Mouse (Mus musculus) urinary bladder, postnatal 14 days (tissue): ENCODE data around the gene Il17c.

Experiments
- DNase-seq: peaks from one replicate; pipeline ENCODE4 v3.0.0; 2021; ENCODE audit warnings: low spot score

The Il17c gene

DNA sequence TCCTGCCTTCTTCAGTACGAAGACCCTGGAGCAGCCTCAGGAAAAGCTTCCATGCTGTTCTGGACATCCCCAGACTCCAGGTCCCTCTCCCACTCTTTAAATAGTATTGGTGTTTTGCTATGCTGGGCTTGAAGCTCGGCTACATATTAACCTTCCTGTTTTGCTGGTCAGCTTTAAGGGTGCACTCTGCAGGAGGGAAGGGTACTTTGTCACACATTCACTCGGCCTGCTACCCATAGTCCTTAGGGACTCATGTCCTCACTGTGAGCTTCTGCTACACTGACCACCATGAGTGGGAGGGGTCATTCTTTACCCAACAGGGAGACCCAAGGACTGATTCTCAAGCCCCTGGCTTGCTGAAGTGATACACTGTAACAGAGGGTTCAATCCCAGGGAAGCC, 8.8 kb downstream of the Il17c start:
- DNase-seq: no peak

- DNase-seq: no peak
Measured at GRCm38 (mm10) chr8:122431694-122432442, 10.0 kb downstream of the Il17c start.

DNA sequence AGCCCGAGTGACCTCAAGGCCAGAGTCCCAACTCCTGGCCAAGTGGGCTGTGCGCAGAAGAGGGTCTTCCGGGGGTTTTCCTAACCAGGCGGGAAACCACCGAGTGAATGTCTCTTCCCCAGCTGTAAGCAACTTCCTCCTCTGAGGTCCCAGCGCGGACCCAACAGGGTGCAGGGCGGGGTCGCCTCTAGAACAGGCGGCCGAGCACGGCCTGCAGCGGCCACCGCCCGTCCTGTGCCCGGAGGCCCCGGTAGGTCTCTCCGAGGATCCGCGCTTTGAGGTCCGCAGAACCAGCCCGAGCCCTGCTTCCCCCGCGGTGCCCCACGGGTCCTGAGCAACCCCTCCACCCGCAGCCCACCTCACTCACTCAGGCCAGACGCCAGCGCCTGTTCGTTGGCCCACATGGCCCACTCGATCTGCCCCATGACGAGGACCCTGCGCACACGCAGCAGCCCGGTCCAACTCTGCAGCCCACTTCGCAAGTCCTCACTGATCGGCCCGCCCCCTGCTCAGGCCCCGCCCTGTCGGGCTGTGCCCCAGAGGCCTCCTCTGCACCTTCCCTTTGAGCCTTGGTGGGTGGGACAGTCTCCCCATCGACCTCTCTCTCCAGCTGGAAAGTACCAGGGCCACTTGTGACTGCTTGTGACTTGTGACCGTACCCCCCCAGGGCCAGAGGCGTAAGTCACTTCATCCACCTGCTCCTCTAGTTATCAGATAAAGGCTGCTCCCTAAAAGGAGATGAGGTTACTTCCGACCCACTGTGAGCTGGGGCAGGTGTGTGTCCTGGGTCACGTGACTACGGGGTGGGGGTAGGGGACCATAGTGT, 10.8 kb downstream of the Il17c start, which contains the start of gene Cyba:
Gene Cyba, minus strand, starts transcription at position 488 of the 826 bp plus-strand sequence.
- peak; percentile 75 for DNase-seq

DNA sequence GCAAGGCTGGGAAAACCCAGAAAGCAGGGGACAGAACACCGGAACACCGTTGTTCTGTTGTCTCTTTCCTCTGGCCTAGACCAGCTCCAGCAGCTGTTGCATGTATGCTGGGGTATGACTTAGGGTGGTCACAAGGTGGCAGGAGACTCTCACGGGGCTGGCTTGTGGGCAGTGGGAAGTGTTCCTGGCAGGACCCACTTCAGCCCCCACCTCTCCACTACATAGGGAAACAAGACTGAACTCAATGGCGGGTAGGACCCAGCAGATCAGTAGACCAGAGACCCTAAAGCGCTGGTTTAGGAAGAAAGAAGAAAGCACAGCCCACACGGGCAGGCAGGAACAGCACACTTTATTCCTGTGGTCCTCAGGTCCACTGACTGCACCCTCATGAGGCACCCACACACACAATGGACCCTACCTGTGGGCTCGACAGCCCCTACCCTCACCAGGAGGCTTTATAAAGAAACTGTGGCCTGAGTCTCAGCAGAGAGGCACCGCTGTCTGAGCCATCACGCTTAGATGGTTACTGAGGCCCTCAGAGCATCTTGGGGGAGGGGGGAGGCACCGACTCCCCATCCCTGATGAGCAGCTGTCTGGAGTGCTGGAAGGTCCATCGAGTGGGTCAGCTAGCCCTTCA, 11.6 kb downstream of the Il17c start:
- DNase-seq: no peak

DNA sequence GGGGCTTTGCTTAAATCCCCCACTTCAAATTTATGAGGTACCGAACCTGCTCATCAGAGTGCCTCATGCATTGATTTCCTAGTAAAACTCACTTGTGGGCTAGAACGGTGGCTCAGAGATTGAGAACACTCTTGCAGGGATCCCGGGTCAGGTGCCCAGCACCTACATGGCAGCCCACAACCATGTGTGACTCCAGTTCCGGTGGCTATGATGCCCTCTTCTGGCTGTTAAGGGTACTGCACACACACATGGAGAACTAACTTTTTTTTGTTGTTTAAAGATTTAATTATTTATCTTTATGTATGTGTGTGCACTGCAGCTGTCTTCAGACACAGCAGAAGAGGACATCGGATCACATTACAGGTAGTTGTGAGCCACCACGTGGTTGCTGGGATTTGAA, 13.6 kb downstream of the Il17c start:
- DNase-seq: no peak

GRCm38 (mm10) chr8:122436146-122436545, 14.3 kb downstream of the Il17c start:
- DNase-seq: no peak

DNA sequence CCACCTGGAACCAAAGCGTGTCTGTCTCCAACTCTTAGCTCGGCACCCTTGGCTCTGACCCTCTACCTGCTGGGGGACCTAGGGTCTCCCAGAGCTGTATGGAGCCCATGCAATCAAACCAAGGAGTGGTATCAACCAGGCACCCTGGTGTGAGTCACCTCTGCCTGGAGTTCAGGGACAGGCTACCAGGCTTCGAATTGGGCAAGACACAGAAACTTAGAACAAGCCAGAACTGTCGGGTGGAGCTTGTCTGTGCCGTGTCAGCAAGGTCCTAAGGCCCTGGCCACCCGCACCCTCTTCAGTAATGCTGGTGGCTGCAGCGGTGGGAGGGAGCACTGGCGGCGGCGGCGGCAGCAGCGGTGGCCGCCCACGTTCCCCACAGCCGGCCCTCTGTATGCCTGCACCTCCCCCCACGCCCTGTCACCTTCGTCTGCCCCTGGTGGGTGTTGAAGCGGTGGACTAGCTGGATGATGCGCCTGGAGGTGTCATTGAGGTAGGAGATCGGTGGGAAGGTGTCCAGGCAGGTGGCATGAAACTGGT, 14.8 kb downstream of the Il17c start:
- DNase-seq: no peak

DNA sequence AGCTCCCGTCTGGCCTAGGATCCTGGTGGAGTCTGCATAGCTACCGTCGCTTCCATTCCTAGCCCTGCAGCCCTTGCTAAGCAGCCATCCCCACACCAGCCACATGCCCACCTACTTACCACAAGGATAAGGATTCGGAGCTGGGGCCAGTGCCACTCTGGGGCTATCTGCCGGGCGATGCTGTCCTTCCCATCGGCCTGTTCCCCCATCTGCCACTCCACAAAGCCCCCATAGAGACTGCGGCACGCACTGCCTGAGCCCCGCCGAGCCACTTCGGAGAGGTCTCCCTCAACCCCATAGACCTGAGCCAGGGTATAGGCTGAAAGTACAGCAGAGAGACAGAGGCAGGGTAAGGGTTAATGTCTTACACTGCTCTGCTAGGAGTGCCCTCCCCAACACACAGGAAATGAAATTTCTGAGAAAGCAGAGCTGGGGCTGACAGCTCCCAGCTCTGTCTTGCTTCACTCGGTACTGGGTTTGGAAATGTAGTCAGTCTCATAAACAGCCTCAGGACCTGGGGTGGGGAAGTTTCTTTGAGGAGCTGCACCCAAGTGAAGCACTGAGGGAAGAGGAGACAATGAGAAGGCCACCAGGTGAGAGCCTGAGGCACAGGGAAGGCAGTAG, 16.0 kb downstream of the Il17c start:
- no peak for DNase-seq

- no peak for DNase-seq
Measured at GRCm38 (mm10) chr8:122439336-122439735, 17.5 kb downstream of the Il17c start.

DNA sequence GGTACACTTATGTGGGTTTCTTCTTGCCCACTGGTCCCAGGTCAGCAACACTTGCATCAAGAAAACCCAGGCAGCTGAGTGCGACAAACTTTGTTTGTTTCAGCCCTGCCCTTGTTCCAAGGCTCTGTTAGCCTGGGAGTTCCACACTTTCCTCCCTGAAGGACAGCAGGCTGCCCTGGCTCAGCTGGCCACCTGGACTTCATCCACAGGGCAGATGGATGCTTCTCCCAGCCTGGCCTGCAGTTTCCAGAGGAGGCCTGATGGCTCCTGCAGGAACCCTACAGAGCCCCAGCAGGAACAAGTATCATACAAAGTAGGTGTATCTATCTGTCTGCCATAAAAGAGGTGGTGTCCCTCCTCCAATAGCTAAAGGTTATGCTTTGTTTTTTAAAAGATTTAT, 19.5 kb downstream of the Il17c start:
- DNase-seq: no peak

GRCm38 (mm10) chr8:122442356-122442755, 20.5 kb downstream of the Il17c start:
- DNase-seq: no peak

- no peak for DNase-seq
Measured at GRCm38 (mm10) chr8:122442781-122443180, 21.0 kb downstream of the Il17c start.

DNA sequence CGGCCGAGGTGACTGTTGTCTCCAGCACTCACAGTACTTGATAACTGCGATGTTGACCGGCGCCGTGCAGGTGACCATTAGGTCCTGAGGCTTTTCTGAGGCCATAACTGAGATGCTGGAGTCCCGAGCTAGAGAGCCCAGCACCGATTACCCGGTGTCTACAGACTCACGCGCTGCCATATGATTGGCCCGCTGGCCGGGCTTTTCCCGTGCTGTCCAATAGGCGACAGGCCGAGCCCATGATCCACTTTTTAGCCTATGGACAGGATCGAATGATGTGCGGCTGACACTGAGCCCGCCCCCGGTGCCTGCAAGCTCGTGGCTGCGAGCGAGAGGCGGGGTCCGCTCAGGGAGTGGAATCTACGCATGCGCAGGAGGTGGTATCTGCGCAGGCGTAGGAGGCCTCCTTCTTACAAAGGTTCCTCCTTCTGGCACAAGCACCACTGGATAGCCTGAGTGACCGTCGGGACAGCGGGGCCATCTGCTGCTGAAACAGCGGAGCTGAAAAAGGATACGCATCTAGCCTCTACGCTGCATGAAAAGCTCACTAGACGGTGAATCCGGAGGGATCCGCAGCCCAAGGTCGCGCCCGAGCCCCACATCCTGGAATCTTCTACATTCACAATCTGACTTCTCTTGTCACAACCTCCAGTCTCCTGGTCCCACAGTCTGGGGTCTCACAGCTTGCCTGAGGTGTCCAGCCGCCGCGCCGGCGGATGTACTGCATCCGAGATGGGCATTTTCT, 21.6 kb downstream of the Il17c start, which contains the start of gene Mvd:
Gene Mvd, minus strand, starts transcription at position 161 of the 745 bp plus-strand sequence.
- peak; percentile 99 for DNase-seq

GRCm38 (mm10) chr8:122444058-122444748, 22.4 kb downstream of the Il17c start:
- DNase-seq: peak; percentile 92

GRCm38 (mm10) chr8:122445203-122445602, 23.4 kb downstream of the Il17c start:
- no peak for DNase-seq

- DNase-seq: no peak
Measured at GRCm38 (mm10) chr8:122451161-122451703, 29.4 kb downstream of the Il17c start.

- DNase-seq: no peak
Measured at GRCm38 (mm10) chr8:122452154-122452553, 30.3 kb downstream of the Il17c start.

DNA sequence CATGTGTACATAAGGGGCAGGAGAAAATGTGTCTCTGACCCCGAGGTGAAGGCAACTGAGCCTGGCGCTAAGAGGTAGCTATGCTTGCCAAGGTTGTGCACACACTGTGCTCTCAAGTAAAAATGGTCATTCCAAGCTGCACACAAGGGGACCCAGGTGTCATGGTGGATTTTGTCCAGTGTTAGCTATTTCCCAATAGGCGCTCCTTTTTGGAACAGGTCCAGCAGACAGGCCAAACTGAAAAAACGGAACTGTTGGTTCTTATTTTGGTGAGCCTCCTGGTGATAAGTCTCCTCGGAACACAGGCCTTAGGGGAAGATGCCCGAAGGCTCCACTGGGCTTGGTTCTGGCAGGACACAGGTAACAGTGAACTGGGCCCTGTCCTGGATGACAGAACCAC, 32.6 kb downstream of the Il17c start:
- no peak for DNase-seq

GRCm38 (mm10) chr8:122457171-122457570, 35.4 kb downstream of the Il17c start:
- peak; percentile 57 for DNase-seq

GRCm38 (mm10) chr8:122459218-122459900, 37.5 kb downstream of the Il17c start:
- no peak for DNase-seq
